Mouse (Mus musculus) liver, embryonic 14 days (tissue): ENCODE results near the gene Rptn. TPM values are rescaled to one million over a fixed set of nuclear protein-coding genes. Genes with fewer than 3 reads are reported as not detected.

Experiments
- polyA plus RNA-seq: library from polyadenylated mRNA; depleted of rRNA; stranded (reverse); fragments of >200 nt; gene quantifications from 2 replicates; pipeline ENCODE4 v1.2.3, GENCODE M21; 2012; rRNA removed

Gene Rptn
- 0.01 TPM in 2 replicates for polyA plus RNA-seq

GRCm38 (mm10) chr3:93393366-93393765 lies at the start of gene Rptn:
Gene Rptn (plus strand): TSS chr3:93393699.

GRCm38 (mm10) chr3:93442030-93442429 lies 48.5 kb downstream of the Rptn start, which contains the start of gene Tchh:
Gene Tchh (plus strand): TSS chr3:93442330.

Other genes starting within 250 kb of the Rptn start
- gene Crnn, start 248.9 kb upstream of the Rptn start, polyA plus RNA-seq: not detected in 2 replicates
- not detected in 2 replicates for gene Flg2, start 196.4 kb upstream of the Rptn start, polyA plus RNA-seq
- not detected in 2 replicates for gene Flg, start 120.2 kb upstream of the Rptn start, polyA plus RNA-seq
- not detected in 2 replicates for gene Hrnr, start 74.0 kb upstream of the Rptn start, polyA plus RNA-seq
- gene Tchh, start 48.6 kb downstream of the Rptn start, polyA plus RNA-seq: 0.03 and 0.05 TPM in 2 replicates
- not detected in 2 replicates for gene Tchhl1, start 75.1 kb downstream of the Rptn start, polyA plus RNA-seq
- gene S100a11, start 126.8 kb downstream of the Rptn start, polyA plus RNA-seq: 49.4 and 54.8 TPM in 2 replicates
- 29.6 and 30.1 TPM in 2 replicates for gene S100a10, start 161.4 kb downstream of the Rptn start, polyA plus RNA-seq